Mouse (Mus musculus) thymus, adult 2 months (tissue): ENCODE results near the gene Glis2.

ENCODE experiments used
- CTCF ChIP-seq: fragments of 200-500 bp; IDR thresholded peaks from 2 replicates; pipeline ENCODE4 v1.5.1; 2012; ENCODE audit warnings: mild to moderate bottlenecking, control low read depth, low read length, moderate library complexity, borderline replicate concordance; ENCODE audit not compliant: control insufficient read depth, poor library complexity, insufficient read depth; ENCODE audit errors: extremely low read depth
- POLR2A ChIP-seq: fragments of 200-500 bp; IDR thresholded peaks from 2 replicates; pipeline ENCODE4 v1.6.1; 2012; ENCODE audit warnings: mild to moderate bottlenecking, low read length, control low read depth, moderate library complexity; ENCODE audit not compliant: control insufficient read depth, poor library complexity, insufficient read depth; ENCODE audit errors: extremely low read depth

DNA sequence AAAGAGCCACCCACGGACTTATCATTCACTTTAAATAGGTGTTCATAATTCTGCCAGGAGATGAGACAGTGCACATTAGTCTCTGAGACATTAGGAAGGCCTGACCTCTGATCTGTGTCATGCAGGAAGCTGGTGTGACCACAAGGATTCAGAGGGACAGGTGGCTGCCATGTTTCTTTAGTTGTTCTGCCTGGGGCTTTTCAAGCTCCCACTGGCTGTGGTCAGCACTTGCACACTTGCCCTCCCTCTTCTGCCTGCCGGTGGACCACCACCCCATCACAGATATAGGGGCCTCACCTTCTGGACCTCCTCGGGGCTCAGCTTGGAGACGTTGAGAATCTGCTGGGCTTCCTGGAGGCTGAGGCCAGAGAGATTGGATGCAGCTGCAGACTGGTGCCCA is 22.3 kb downstream of the Glis2 start:
- no peak for TF ChIP-seq CTCF
- no peak for TF ChIP-seq POLR2A
